Mouse (Mus musculus) splenic B cell, adult 2 months (primary cell): ENCODE measurements around the gene Ccnd3.

ENCODE experiments used
- DNase-seq: peaks from one replicate; pipeline ENCODE4 v3.0.0-alpha.2; 2011; ENCODE audit warnings: low read depth, low spot score
- H3K27me3 ChIP-seq: 2 replicates; pipeline ENCODE4 v1.6.1; 2012; ENCODE audit warnings: mild to moderate bottlenecking, low read length, moderate library complexity, mixed read lengths; ENCODE audit not compliant: control insufficient read depth, poor library complexity, insufficient read depth, severe bottlenecking
- H3K36me3 ChIP-seq: 2 replicates; pipeline ENCODE4 v1.6.1; 2012; ENCODE audit warnings: mild to moderate bottlenecking, low read length, moderate library complexity, mixed read lengths; ENCODE audit not compliant: control insufficient read depth, poor library complexity, insufficient read depth, severe bottlenecking

The Ccnd3 gene

GRCm38 (mm10) chr17:47567271-47567670 is 62.4 kb downstream of the Ccnd3 start:
- Histone ChIP-seq H3K36me3 (peaks cover 6% of the 10 kb centered on the region; the same call in 1 of the 2 replicates), H3K27me3 (no peaks in the 10 kb centered on the region)
- DNase-seq = no peak

DNA sequence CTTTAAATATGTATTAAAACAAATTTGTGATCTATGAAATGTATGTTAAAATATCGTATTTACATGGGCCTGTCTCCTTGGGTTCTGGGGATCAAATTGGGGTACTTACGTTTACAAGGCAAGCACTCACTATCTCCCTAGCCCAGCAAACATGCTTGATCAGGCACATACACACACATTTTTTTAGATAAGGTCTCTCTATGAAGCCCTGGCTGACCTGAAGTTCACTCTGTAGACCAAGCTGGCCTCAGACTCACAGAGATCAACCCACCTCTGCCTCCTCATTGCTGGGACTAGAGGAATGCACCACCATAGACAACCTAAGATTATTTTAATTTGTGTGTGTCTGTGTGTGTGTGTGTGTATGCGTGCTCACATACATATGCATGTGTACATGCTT is 63.5 kb downstream of the Ccnd3 start:
- no peaks in the 10 kb centered on the region for H3K27me3 ChIP-seq
- no peak for DNase-seq
- H3K36me3 ChIP-seq = peaks cover 3% of the 10 kb centered on the region; the same call in 1 of the 2 replicates

GRCm38 (mm10) chr17:47568951-47569527 is 64.2 kb downstream of the Ccnd3 start:
- Histone ChIP-seq H3K36me3 (peaks cover 3% of the 10 kb centered on the region; the same call in 1 of the 2 replicates), H3K27me3 (no peaks in the 10 kb centered on the region)
- no peak for DNase-seq

- no peak for DNase-seq
- no peaks in the 10 kb centered on the region for H3K27me3 ChIP-seq
- H3K36me3 ChIP-seq = peaks cover 1% of the 10 kb centered on the region; the same call in 1 of the 2 replicates
These were observed 66.8 kb downstream of the Ccnd3 start for GRCm38 (mm10) chr17:47571621-47572020.

DNA sequence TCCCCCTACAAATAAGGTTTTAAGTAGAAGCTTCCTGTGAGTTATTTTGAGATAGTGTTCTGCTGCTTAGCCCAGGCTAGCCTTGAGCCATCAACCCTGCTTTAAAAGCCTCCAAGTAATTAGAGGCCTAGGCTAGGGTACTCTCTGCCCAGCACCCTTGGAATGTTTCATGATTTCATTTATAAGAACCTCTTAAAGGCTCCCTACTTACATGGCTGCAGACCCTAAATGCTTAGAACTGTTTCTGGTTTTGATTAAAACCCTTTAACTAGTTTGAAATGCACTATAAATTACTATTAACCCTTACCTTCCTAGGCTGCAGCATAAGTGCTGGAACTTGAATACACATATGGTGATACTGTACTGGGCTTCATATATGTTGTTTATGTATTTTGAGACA is 67.6 kb downstream of the Ccnd3 start:
- H3K27me3 ChIP-seq = no peaks in the 10 kb centered on the region
- no peak for DNase-seq
- peaks cover 1% of the 10 kb centered on the region; the same call in 1 of the 2 replicates for H3K36me3 ChIP-seq

DNA sequence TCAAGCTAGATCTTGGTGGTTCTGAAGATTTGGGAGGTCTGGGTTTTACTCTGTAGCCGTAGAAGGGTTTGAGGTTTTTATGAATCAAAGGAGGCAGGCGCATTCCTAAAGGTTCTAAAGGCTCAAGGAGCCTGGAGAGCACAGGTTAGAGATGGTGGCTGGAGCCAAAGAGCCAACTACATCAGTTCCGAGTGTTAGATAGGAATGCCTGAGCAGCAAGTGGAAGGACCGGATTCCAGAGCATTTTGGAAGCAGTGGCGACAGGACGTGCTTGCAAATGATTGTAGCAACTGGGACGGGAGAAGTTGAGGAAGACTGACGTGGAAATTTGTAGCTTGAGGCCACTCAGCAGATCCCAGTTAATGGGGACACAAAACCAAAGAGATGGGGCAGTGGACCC is 69.2 kb downstream of the Ccnd3 start:
- peaks cover 4% of the 10 kb centered on the region; the same call in 1 of the 2 replicates for H3K36me3 ChIP-seq
- H3K27me3 ChIP-seq = no peaks in the 10 kb centered on the region
- no peak for DNase-seq

- H3K36me3 ChIP-seq = peaks cover 4% of the 10 kb centered on the region; the same call in 1 of the 2 replicates
- no peak for DNase-seq
- no peaks in the 10 kb centered on the region for H3K27me3 ChIP-seq
These were observed 70.0 kb downstream of the Ccnd3 start for GRCm38 (mm10) chr17:47574830-47575229.

DNA sequence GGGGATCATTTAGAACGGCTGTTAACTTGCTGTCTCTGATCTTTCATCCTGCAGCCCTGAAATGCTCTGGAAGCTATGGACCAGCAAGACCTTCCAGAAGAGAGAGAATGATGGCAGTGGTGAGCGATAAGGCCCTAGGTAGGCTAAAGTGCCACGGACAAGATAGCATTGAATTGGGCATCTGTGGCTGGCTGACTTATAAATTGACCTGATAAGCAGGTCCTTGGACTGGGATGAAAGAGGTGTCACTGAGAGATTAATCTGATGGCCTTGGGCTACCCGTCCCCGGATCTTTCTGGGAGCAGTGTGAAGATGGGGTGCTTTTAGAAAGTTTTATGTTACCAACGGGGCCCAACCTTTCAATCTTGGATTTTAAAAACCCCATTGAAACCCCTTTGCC is 73.8 kb downstream of the Ccnd3 start:
- Histone ChIP-seq H3K27me3 (no peaks in the 10 kb centered on the region), H3K36me3 (peaks cover 12% of the 10 kb centered on the region; the same call in 1 of the 2 replicates)
- DNase-seq = no peak

DNA sequence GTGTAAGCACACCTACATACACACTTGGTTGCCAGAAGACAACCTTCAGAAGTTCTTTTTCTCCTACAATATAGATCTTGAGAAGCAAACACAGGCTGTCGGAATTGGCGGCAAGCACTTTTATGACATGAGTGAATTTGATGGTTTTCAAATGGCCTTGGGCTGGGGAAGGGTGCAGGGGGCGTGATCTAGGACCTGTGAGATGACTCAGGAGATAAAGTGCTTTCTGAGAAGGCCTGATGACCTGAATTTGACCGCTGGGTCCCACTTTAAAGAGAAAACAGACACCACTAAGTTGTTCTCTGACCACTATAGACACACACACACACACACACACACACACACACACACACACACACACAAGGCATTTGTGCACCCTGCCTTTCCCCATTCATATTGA is 76.1 kb downstream of the Ccnd3 start:
- Histone ChIP-seq H3K36me3 (peaks cover 12% of the 10 kb centered on the region; the same call in 1 of the 2 replicates), H3K27me3 (no peaks in the 10 kb centered on the region)
- no peak for DNase-seq

DNA sequence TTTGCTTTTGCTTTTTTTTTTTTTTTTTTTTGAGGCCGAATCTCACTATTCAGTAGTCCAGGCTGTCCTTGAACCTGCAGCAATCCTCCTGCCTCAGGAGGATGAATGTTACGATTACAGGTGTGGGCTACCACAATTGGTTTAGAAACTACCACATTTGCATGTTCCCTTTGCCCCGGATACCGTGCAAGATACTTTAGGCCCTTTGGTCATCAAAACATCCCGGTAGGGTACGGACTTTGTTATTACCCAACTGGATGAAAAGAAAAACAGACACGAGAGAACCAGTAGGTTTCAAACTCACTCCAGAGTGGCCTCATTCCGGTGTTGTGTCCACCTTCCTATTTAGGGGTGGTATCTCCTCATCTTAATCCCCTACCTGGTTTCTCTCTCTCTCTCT is 83.7 kb downstream of the Ccnd3 start:
- Histone ChIP-seq H3K36me3 (peaks cover 3% of the 10 kb centered on the region), H3K27me3 (no peaks in the 10 kb centered on the region)
- no peak for DNase-seq

- Histone ChIP-seq H3K27me3 (no peaks in the 10 kb centered on the region), H3K36me3 (peaks cover 3% of the 10 kb centered on the region)
- no peak for DNase-seq
These were observed 86.2 kb downstream of the Ccnd3 start for GRCm38 (mm10) chr17:47591073-47591472.

DNA sequence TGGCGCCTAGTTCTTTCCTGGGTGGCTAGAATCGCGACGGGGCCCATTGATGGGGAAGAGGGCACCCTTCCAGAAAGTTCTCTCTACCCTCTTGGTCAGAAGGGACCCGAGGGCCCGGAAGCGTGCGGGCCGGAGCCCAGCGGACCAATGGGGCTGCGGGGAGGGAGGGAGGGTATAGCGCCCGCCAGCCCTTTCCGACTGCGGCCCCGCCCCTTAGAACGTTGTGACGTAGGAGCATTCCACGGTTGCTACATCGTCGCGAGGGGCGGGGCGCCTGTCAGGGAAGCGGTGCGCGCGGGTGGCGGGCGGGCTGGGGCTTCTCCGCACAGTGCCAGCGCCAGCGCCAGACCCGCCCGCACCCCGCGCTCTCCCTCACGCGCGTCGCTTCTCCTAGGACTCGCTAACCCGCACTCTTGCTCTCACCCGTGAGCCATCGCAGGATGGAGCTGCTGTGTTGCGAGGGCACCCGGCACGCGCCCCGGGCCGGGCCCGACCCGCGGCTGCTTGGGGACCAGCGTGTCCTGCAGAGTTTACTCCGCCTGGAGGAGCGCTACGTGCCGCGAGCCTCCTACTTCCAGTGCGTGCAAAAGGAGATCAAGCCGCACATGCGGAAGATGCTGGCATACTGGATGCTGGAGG is 88.5 kb downstream of the Ccnd3 start:
- DNase-seq = peak; percentile 95
- Histone ChIP-seq H3K27me3 (no peaks in the 10 kb centered on the region), H3K36me3 (no peaks in the 10 kb centered on the region; the same call in none of the 2 replicates)

DNA sequence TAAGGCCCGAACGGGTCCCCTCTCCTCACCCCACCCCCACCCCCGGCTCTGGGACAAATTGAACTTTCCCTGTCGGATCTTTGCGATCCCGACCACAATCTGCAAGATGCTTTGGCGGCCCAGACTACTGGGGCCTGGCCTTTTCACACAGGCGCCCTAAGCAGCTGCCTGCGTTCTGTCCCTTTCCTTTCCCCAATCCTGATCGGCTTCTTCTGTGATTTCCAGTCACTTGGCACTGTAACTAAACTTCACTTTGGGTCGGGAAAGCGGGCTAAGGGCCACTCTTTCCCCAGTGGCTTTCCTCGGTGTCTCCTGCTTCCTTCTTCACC is 89.0 kb downstream of the Ccnd3 start:
- Histone ChIP-seq H3K36me3 (no peaks in the 10 kb centered on the region; the same call in none of the 2 replicates), H3K27me3 (no peaks in the 10 kb centered on the region)
- no peak for DNase-seq

- Histone ChIP-seq H3K36me3 (no peaks in the 10 kb centered on the region; the same call in none of the 2 replicates), H3K27me3 (no peaks in the 10 kb centered on the region)
- DNase-seq = peak; percentile 36
These were observed 89.5 kb downstream of the Ccnd3 start for GRCm38 (mm10) chr17:47594183-47594968.

GRCm38 (mm10) chr17:47594969-47595247 is 90.1 kb downstream of the Ccnd3 start:
- H3K27me3 ChIP-seq = no peaks in the 10 kb centered on the region
- H3K36me3 ChIP-seq = no peaks in the 10 kb centered on the region; the same call in none of the 2 replicates
- no peak for DNase-seq
